Mouse (Mus musculus) lung, postnatal 4 days (tissue): ENCODE results near the gene Sap30bp.

Experiments
- DNase-seq, 2 experiments: peaks; one replicate each; pipeline ENCODE4 v3.0.0; 2021

The Sap30bp gene

GRCm38 (mm10) chr11:115957971-115958370, 24.9 kb downstream of the Sap30bp start:
- DNase-seq: no peak

GRCm38 (mm10) chr11:115959018-115959417, 25.9 kb downstream of the Sap30bp start:
- DNase-seq: no peak

GRCm38 (mm10) chr11:115962651-115963412, 29.8 kb downstream of the Sap30bp start:
- DNase-seq: no peak

- DNase-seq: peak; percentile 80 to 91
Observed at GRCm38 (mm10) chr11:115964977-115965604, 32.0 kb downstream of the Sap30bp start.

GRCm38 (mm10) chr11:115968731-115969405, 35.8 kb downstream of the Sap30bp start:
- no peak for DNase-seq

- DNase-seq: no peak
Observed at GRCm38 (mm10) chr11:115970006-115970673, 37.1 kb downstream of the Sap30bp start.

- no peak for DNase-seq
Observed at GRCm38 (mm10) chr11:115971016-115971415, 37.9 kb downstream of the Sap30bp start.

GRCm38 (mm10) chr11:115974309-115975082, 41.4 kb downstream of the Sap30bp start, which contains the start of gene Itgb4:
Gene Itgb4, plus strand, starts transcription at chr11:115974709.
- peak; percentile 70 to 82 for DNase-seq

GRCm38 (mm10) chr11:115975083-115975420, 42.0 kb downstream of the Sap30bp start:
- DNase-seq: no peak

GRCm38 (mm10) chr11:115975544-115975943, 42.5 kb downstream of the Sap30bp start:
- DNase-seq: no peak

GRCm38 (mm10) chr11:115982472-115982871, 49.4 kb downstream of the Sap30bp start:
- no peak for DNase-seq

- no peak for DNase-seq
Observed at GRCm38 (mm10) chr11:115983291-115983690, 50.2 kb downstream of the Sap30bp start.

GRCm38 (mm10) chr11:115989686-115990085, 56.6 kb downstream of the Sap30bp start:
- DNase-seq: no peak

- no peak for DNase-seq
Observed at GRCm38 (mm10) chr11:115992098-115992497, 59.0 kb downstream of the Sap30bp start.

- DNase-seq: no peak
Observed at GRCm38 (mm10) chr11:115995256-115995655, 62.2 kb downstream of the Sap30bp start.

- no peak for DNase-seq
Observed at GRCm38 (mm10) chr11:115997047-115997446, 64.0 kb downstream of the Sap30bp start.

GRCm38 (mm10) chr11:115997662-115998061, 64.6 kb downstream of the Sap30bp start:
- no peak for DNase-seq

GRCm38 (mm10) chr11:115999027-115999426, 65.9 kb downstream of the Sap30bp start:
- no peak for DNase-seq

- DNase-seq: peak; percentile 68 to 82
Observed at GRCm38 (mm10) chr11:115999538-116000143, 66.6 kb downstream of the Sap30bp start.

- no peak for DNase-seq
Observed at GRCm38 (mm10) chr11:116000607-116001006, 67.5 kb downstream of the Sap30bp start.

- no peak for DNase-seq
Observed at GRCm38 (mm10) chr11:116001725-116002124, 68.6 kb downstream of the Sap30bp start.

GRCm38 (mm10) chr11:116002894-116003293, 69.8 kb downstream of the Sap30bp start:
- no peak for DNase-seq
